Mouse (Mus musculus): Measurements from ENCODE around the gene Cyp3a57. TPM values are rescaled to one million over a fixed set of nuclear protein-coding genes. Genes with fewer than 3 reads are reported as not detected.

Gene Cyp3a57
- polyA plus RNA-seq (2012; rRNA removed): not detected in 2 replicates

DNA sequence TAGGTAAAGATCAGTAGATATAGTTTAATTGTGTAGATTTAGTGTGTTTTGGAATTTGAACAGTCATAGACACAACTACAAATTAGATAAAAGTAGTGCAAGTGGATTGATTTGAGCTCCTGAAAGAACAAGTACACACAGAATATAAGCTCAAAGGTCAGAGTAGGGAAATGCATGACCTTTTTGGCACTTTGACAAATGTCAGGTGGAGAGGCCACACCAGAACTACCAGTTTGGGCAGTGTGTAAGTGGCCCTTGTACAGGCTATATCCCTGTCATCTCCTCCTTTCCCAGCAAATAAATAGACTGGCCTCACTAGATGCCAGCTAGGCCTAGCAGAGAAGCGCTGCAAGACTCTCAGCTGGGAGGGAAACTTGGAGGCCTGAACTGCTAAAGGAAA lies at the start of gene Cyp3a57:
Gene Cyp3a57 (plus strand): TSS at position 339 of the 400 bp plus-strand sequence.

Other genes starting within 250 kb of the Cyp3a57 start
- 304 and 321 TPM in 2 replicates for gene Arpc1b, start 231.1 kb upstream of the Cyp3a57 start, polyA plus RNA-seq (2012; rRNA removed)
- 12.1 and 13.0 TPM in 2 replicates for gene Pdap1, start 205.0 kb upstream of the Cyp3a57 start, polyA plus RNA-seq (2012; rRNA removed)
- gene Bud31, start 204.9 kb upstream of the Cyp3a57 start, polyA plus RNA-seq (2012; rRNA removed): 23.2 and 25.2 TPM in 2 replicates
- 3.8 and 4.2 TPM in 2 replicates for gene Ptcd1, start 178.2 kb upstream of the Cyp3a57 start, polyA plus RNA-seq (2012; rRNA removed)
- gene Cpsf4, start 178.1 kb upstream of the Cyp3a57 start, polyA plus RNA-seq (2012; rRNA removed): 11.0 and 11.7 TPM in 2 replicates
- gene Atp5j2, start 153.2 kb upstream of the Cyp3a57 start, polyA plus RNA-seq (2012; rRNA removed): 46.2 and 49.2 TPM in 2 replicates
- gene Zkscan14, start 143.4 kb upstream of the Cyp3a57 start, polyA plus RNA-seq (2012; rRNA removed): 0.90 and 0.97 TPM in 2 replicates
- gene Zkscan5, start 140.7 kb upstream of the Cyp3a57 start, polyA plus RNA-seq (2012; rRNA removed): 0.91 and 1.6 TPM in 2 replicates
- 1.9 and 3.0 TPM in 2 replicates for gene Zfp655, start 113.6 kb upstream of the Cyp3a57 start, polyA plus RNA-seq (2012; rRNA removed)
- gene Zscan25, start 64.8 kb upstream of the Cyp3a57 start, polyA plus RNA-seq (2012; rRNA removed): 5.4 and 6.1 TPM in 2 replicates
- gene Cyp3a16, start 124.4 kb downstream of the Cyp3a57 start, polyA plus RNA-seq (2012; rRNA removed): not detected in 2 replicates
- gene Cyp3a41b, start 239.5 kb downstream of the Cyp3a57 start, polyA plus RNA-seq (2012; rRNA removed): not detected in 2 replicates

Data from stomach, adult 2 months (tissue).